Mouse (Mus musculus) layer of hippocampus, postnatal 10 days (tissue): ENCODE data around the gene Hist1h2ab. TPM values are rescaled to one million over a fixed set of nuclear protein-coding genes. Genes with fewer than 3 reads are reported as not detected.
A peak's percentile ranks its signal among the peaks of the same experiment; 100 is the strongest.
"Not testable (repeated sequence)": the region's sequence is repeated elsewhere in the genome, so short reads cannot be mapped to it uniquely, and the experiment has no call there.

Source experiments
- DNase-seq, 2 experiments: peaks; one replicate each; pipeline ENCODE4 v3.0.0; 2021; ENCODE audit warnings: low spot score in 2 of 2
- long read RNA-seq: library from polyadenylated mRNA; stranded (forward); transcript quantifications from one replicate; pipeline ENCODE4 v2.0.0, GENCODE M21; 2023
- total RNA-seq, 2 experiments: library from RNA; stranded (reverse); gene quantifications; 2 replicates each; pipeline ENCODE4 v1.2.3; 2021

Gene Hist1h2ab
- total RNA-seq, result 10 to 100 TPM; 65.7 to 68.4 TPM
- long read RNA-seq, result 0 reads

- peak in 1 of 2 experiments; percentile 57 for DNase-seq
Measured at GRCm38 (mm10) chr13:23750839-23751477, at the start of gene Hist1h2ab. Gene Hist1h2ab, plus strand, starts transcription at chr13:23751126.

- DNase-seq, result no peak
Measured at GRCm38 (mm10) chr13:23702220-23702619, 48.7 kb upstream of the Hist1h2ab start.

DNA sequence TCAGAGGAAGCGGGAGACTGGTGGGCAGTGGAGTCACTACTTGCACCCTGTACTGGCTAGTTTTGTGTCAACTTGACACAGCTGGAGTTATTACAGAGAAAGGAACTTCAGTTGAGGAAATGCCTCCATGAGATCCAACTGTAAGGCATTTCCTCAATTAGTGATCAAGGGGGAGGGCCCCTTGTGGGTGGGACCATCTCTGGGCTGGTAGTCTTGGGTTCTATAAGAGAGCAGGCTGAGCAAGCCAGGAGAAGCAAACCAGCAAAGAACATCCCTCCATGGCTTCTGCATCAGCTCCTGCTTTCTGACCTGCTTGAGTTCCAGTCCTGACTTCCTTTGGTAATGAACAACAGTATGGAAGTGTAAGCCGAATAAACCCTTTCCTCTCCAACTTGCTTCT lies 48.1 kb upstream of the Hist1h2ab start:
- not testable (repeated sequence) for DNase-seq

GRCm38 (mm10) chr13:23705751-23706356 lies 45.1 kb upstream of the Hist1h2ab start:
- peak in 1 of 2 experiments; percentile 8 for DNase-seq

DNA sequence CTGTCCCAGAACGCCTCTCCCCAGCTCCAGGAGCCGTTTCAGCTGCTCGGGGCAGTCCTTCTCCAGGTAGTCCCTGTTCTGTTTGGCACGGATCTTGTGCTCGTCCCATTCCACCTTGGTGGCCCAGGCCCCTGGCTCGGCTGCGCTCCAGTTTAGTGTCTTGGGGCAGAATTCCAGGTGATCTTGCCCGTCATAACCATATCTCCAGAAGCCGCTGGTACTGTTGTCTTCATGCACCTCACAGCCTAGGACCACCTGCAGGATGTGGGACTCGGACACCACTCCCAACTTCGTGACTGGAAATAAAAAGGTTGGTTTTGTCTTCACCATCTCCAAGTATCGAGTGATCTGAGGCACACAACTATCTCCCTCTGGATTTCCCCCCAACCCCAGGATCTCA lies 44.2 kb upstream of the Hist1h2ab start:
- peak in 1 of 2 experiments; percentile 6 for DNase-seq

GRCm38 (mm10) chr13:23708041-23708440 lies 42.9 kb upstream of the Hist1h2ab start:
- DNase-seq, result peak in 1 of 2 experiments; percentile 7

GRCm38 (mm10) chr13:23708654-23709053 lies 42.3 kb upstream of the Hist1h2ab start:
- DNase-seq, result peak in 1 of 2 experiments; percentile 4

GRCm38 (mm10) chr13:23709714-23710373 lies 41.1 kb upstream of the Hist1h2ab start:
- no peak for DNase-seq

DNA sequence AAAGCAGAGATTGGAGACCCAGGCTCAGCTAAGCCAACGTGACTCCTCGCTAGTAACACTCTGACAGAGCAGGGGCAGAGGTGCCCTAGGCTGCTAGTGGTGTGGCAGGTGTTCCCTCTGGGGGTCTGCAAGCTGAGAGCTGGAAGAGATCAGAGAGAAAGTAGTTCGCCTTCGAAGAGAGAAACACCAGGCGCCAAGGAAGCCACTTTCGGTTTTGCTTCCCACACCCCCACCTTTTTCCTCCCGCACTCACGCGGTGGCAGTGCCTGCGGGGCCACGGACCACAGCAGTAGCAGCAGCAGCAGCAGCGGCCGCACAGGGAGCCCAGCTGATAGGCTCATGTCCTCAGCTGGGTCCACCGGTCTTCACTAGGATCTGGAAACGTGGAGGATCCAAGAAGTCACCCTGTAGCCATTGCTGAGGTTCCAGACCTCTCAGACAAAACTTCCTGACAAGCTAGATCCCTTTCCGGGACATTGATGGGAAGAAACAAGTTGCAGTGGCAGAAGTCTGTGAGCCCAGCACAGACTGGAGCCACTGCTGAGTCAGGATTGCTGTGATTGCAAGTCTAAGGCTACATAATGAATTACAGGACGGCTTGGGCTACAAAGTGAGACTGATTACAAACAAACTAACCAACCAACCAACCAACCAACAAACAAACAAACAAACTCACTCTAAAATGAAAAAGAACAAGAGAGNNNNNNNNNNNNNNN lies 40.4 kb upstream of the Hist1h2ab start, which contains the start of gene Hfe:
TSS of gene Hfe (minus strand) at position 481 of the 716 bp plus-strand sequence.
- peak in 1 of 2 experiments; percentile 45 for DNase-seq

GRCm38 (mm10) chr13:23716261-23717042 lies 34.5 kb upstream of the Hist1h2ab start:
- no peak for DNase-seq

- peak in 1 of 2 experiments; percentile 6 for DNase-seq
Measured at GRCm38 (mm10) chr13:23717176-23717575, 33.8 kb upstream of the Hist1h2ab start.

GRCm38 (mm10) chr13:23717593-23718245 lies 33.2 kb upstream of the Hist1h2ab start:
- DNase-seq, result peak in 1 of 2 experiments; percentile 4

DNA sequence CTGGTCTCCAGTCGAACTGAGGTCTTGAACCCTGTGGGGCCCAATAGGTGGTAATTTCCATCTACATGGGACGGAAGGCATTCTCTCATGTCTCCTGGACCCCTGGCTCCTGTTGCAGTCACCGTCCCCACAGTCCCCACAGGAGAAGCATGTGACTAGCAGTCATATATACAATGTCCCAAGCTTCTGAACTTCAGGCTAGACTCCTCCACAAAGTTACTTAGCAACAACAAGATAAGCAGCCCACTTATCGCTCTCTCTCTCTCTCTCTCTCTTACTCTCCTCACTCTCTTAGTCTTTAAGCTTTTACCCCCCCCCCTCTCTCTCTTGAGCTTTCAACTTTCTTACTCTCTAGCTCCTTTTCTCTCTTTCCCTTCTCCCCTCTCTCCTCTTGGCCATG lies 26.7 kb upstream of the Hist1h2ab start:
- DNase-seq, result peak in 1 of 2 experiments; percentile 4

DNA sequence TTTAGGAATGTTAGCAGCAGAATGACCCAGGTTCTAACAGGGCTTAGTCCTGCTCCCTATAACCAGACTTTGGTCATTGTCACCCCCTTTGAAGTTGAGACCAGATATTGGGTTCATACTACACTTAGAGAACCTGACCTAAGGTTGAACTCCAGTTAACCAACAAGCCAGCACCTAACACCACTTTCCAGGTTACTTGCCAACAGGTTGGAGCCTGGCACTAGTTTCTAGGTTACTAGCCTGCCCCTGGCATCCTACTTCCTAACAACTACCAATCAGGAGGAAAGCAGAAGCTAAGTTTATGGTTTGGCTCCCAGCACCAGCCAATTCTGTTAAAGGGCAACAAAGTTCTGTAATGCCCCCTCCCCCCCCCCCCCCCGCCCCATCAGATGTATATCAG lies 25.7 kb upstream of the Hist1h2ab start:
- DNase-seq, result peak in 1 of 2 experiments; percentile 6

GRCm38 (mm10) chr13:23728472-23729191 lies 22.3 kb upstream of the Hist1h2ab start:
- DNase-seq, result peak in 1 of 2 experiments; percentile 4

- peak in 1 of 2 experiments; percentile 12 for DNase-seq
Measured at GRCm38 (mm10) chr13:23729192-23729525, 21.8 kb upstream of the Hist1h2ab start.

DNA sequence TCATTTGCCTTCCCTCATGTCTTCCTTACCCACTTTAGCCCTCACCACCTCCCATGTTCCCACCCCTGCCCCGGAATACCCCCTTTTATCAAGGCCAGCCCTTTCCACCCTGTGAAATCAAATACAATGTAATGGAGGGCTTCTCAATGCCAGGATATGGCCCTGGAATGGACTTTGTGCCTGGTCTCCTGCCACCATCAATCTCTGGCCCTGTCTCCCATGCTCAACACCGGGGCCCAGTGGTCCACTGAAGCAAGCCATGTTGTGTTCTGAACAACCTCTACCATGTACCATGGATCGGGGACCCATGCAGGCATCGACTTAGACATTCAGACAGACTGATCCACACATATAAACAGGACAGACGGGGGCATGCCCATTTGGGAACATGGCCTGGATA lies 21.2 kb upstream of the Hist1h2ab start:
- DNase-seq, result no peak

DNA sequence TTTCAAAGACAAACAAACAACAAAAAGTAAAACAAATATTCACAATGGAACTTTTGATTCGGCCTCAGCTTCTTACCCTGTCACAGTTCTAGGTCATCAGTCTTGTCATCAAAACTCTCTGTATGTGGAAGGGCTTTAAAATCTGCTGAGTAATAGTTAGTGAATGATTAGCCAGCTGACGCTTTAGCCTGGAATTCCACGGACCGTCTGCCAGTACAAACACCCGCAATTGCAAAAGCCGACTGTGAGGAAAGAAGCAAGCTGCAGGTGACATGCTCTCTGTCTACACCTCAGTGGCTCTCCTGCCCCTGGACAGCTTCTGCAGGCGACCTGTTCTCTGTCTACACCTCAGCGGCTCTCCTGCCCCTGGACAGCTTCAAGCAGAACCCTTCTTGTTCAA lies 20.4 kb upstream of the Hist1h2ab start:
- DNase-seq, result no peak

DNA sequence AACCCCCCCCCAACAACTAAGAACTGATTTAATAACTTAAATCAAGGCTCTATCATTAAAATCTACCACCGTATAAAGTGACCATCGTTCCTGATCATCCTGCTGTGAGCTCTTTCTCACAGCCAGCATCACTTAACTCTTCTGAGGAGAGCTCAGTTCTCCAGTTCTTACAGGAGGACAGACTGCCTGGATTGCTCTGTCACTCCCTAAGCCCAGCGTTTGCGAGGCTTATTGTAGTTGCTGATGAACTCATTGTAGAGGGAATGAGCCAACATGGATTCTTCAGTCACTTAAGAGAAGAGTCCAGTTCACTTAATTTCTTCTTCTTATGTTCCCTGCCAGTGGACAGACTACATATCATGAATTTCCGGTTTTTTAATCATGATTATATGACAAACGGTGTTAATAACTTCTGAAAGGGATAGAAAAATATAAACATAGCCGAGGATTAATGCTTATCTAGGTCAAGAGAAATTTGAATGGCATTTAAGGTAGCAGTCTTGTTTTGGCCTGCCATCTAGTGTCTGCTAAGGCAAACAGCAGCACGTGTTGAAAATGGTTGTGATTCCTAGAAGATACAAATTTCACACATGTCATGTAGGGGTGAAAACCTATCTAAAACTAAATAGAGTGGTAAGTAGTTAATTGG lies 18.6 kb upstream of the Hist1h2ab start:
- DNase-seq, result no peak
